Mouse (Mus musculus) 3T3-L1 (cell line): Measurements from ENCODE around the gene Zfp740.

Experiments
- DNase-seq: peaks from one replicate; pipeline ENCODE4 v3.0.0-alpha.2; 2015; ENCODE audit warnings: low read depth, low spot score

Zfp740 gene

DNA sequence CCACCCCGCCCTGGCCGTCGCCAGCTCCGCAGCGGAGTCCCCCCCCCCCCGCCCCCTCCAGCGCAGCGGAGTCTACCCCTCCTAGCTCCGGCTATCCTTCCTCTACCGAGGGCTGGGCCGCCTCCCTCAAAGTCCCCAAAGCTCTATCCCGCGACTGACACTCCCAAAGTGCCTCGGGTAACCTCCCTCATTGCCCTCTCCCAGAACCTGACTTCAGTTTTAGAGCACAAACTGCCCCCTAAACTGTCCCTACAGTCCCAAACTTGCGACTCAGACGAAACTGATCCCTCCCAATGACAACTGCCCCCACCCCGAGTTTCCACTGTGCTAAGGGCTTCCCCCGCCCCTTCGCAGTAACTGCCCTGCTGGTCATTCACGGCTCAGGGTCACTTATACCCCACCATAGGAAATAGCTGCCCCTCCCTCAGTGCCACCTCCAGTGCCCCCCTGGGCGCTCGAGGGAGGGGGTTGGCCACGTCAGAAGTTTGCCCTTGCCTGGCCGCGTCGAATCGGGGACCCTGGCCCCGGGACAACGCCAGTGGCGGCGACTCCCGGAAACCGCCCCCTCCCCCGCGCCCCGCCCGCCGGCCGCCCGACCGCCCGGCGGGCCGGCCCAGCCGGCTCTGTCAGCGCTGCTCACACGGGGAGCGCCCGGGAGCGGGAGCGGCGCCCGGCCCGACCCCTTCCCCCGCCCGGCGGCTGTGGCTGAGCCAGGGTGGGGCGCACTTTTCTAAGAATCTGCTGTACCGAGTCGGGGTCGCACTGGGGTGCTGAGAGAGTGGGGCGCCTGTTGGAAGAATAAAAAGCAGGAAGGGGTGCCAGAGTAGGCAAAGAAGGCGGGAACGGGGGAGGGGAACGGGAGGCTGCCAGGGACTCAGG lies 44.4 kb downstream of the Zfp740 start:
- DNase-seq: no peak

- peak; percentile 71 for DNase-seq
These were observed 45.2 kb downstream of the Zfp740 start for GRCm38 (mm10) chr15:102248131-102248811.

- peak; percentile 43 for DNase-seq
These were observed 45.8 kb downstream of the Zfp740 start for GRCm38 (mm10) chr15:102248812-102249191.

GRCm38 (mm10) chr15:102249251-102249691 lies 46.2 kb downstream of the Zfp740 start:
- no peak for DNase-seq

GRCm38 (mm10) chr15:102249967-102250366 lies 46.9 kb downstream of the Zfp740 start:
- DNase-seq: no peak

DNA sequence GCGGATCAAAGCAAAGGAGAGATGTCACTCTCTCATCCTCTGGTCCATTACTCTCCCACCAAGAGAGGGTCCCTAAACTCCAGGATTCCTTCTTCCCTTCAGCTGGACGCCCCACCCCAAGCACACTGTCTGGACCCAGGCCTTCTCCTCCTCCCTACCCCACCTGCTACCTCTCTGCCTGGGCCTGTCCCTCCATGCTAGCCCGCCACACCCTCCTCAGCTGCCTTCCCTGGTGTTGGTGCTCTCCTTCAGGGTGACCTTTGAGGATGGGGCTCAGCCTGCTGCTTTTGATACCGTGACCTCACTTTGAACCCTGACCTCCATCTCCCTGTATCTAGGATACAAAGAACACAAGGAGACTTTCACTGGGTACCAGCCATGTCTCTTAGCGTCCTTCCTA lies 47.5 kb downstream of the Zfp740 start:
- DNase-seq: no peak

- no peak for DNase-seq
These were observed 52.7 kb downstream of the Zfp740 start for GRCm38 (mm10) chr15:102255547-102256255.

GRCm38 (mm10) chr15:102256431-102257201 lies 53.6 kb downstream of the Zfp740 start:
- DNase-seq: peak; percentile 42

- peak; percentile 81 for DNase-seq
These were observed 54.4 kb downstream of the Zfp740 start, which contains the start of gene Rarg for GRCm38 (mm10) chr15:102257202-102258075. Gene Rarg, minus strand, starts transcription at chr15:102257517.

- DNase-seq: peak; percentile 66
These were observed 55.0 kb downstream of the Zfp740 start for GRCm38 (mm10) chr15:102258076-102258470.

GRCm38 (mm10) chr15:102258581-102259253 lies 55.7 kb downstream of the Zfp740 start:
- DNase-seq: peak; percentile 51

GRCm38 (mm10) chr15:102262582-102262981 lies 59.5 kb downstream of the Zfp740 start:
- no peak for DNase-seq

DNA sequence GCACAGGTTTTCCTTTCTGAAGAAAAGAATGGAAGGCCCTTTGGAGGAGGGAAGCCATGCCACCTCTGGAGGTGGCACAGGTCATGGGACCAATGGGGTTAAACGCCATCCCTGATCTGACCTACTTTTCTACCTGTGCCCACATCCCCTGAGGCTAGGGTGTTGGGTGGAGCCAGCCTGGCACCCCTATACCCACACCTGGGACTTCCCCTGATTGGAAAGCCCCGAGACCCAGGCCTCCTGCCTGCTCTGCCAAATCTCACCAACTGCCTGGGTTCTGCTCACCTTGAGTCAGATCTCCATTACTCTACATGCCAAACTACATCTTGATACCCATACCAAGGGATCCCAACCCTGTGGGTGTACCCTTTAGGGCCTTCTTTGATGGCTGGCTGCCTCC lies 60.0 kb downstream of the Zfp740 start:
- no peak for DNase-seq
